Mouse (Mus musculus): ENCODE data around the gene Tbc1d2.
"Not testable (repeated sequence)": the region's sequence is repeated elsewhere in the genome, so short reads cannot be mapped to it uniquely, and the experiment has no call there.

The Tbc1d2 gene

DNA sequence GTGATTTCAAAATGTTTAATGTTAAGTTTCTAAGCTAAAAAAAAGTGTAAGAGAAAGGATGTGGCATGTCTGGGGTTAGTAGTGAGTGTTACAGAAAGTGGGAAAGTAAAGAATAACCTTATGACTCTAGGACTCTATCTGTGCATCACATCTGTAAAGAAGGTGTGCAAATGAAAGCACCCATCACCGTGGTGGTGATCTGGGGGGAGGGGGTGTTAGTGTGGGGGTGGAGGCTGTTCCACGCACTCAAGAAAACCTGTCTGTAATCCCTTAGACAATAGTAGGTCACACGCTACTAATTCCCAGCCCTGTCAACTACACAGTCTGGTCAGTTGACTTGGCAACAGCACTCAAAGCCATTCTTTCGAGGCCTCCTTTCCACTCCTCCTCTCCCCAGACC is 8.7 kb downstream of the Tbc1d2 start:
- DNase-seq, result no peak

DNA sequence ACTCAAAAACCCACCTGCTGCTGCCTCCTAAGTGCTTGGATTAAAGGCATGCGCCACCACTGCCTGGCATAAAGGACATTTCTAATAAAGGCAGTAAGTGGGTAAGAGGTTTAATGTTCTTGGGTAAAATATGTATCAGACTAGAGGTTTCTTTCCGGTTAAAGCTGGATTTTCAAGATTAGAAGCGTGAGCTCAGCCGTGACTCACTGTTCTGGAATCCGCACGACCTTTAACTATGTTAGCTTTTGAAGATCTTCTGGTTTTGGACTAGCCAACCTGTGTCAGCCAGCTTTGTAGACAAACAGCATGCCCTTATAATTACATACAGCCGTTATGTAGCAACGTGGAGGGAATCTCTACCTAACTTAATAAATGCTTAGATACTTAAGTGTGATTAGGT is 10.1 kb downstream of the Tbc1d2 start:
- DNase-seq, result no peak

DNA sequence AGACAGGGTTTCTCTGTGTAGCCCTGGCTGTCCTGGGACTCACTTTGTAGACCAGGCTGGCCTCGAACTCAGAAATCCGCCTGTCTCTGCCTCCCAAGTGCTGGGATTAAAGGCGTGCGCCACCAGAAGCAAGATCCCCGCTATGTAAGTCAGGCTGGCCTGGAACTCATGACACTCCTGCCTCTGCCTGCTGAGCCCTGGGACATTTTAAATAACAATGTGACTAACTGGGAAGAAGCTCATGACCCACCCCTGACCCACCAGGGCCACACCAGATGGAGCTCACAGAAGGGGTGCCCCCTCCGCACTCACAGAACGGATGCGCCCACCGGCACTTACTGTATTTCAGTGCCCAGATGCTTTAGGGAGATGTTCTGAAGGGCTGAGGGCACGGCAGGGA is 12.8 kb downstream of the Tbc1d2 start:
- DNase-seq, result not testable (repeated sequence)

DNA sequence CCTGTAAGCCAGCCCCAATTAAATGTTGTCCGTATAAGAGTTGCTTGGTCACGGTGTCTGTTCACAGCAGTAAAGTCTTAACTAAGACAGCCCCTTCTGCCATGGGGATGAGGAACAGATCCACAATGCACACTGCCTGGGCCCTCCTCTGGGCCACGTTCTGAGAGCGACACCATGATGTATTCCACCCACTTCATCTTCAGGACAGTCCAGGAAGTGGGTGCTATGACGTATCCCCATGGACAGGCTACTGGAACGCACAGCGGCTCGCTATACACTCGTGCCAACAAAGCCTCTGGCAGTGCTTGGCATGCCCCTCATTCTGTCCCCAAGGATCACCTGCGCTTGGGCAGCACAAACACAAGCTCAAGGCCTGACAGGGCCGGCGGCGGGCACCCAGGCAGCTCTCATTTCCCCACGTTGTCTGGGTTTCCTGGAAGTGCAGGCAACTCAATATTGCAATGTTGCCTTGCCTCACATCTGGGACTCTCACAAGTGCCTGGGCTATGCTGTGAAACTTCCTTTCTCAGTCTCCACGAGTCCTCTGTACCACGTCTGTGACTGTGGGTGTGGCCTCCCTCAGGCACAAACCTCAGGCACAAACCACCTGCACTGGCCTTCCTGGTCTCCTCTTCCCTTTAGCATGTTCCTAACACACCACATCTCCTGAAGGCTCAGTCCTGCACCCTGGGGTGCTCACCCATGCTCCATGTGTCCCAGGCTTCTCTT is 14.1 kb downstream of the Tbc1d2 start:
- DNase-seq, result no peak

DNA sequence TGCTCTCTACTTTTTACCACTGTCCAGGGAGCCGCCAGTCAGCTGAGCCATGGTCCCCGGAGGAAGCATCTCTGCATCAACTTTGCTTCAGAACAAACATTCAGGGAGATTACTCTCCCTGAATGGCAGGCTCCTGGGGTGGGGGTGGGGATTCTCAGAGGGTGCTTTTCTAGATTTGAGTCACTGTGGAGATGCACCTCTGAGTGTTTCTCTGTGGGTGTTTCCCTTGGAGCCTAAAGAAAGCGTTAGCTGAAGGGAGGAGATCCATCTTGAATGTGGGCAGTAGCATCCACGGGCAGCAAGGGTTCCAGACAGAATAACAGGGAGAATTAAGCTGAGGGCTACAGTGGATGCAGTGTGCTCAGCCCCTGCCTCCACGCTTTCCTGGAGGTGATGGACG is 15.1 kb downstream of the Tbc1d2 start:
- no peak for DNase-seq

DNA sequence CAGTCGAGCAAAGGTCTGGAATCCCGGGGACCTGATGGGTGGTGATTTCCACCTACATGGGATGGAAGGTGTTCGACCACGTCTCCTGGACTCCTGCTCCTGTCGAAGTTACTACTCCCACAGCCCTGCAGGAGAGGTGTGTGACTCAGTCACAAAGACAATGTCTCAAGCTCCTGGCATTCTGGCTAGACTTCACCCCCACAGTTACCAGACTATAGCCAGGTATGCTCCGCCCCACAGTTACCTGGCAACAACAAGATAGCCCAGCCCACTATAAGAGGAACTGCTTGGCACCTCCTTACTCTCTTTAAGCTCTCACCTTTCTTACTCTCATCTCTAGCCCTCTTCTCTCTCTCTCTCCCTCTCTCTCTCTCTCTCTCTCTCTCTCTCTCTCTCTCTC is 16.4 kb downstream of the Tbc1d2 start:
- not testable (repeated sequence) for DNase-seq

DNA sequence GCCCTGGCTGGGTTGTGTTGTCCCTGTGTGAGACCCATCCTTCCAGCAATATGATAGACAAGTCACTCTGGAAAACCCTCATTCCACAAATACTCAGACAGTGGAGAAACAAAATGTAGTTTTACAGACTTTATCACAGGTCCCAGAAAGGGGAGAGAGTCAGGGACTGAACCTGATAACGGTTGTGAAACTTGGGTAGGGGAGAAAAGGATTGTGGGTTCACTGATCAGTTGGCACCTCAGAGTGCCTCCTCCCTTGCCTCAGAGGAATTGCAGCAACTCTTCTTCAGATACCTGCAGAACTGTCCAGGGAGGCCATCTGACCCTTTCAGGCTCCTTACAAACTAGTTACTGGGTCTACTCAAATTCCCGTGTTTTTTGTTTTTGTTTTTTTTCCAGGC is 17.5 kb downstream of the Tbc1d2 start:
- no peak for DNase-seq

DNA sequence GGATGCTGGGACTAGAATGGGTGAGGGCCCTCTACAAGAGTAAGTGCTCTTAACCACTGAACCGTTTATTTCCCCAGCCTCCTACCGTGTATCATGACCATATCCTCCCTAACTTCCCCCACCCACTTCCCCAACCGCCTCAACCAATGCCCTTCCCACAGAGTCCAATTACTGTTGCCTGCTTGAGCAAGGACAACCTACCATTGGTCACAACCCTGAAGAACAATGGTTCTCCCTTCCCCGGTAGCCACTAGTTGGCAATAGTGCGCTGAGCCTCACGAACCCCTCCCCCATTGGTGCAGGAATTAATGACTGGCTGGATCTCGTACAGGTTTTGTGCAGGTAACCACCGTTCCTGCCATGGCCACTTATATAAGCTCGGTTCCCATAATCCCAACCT is 19.6 kb downstream of the Tbc1d2 start:
- peak in 1 of 2 experiments; percentile 55 for DNase-seq

DNA sequence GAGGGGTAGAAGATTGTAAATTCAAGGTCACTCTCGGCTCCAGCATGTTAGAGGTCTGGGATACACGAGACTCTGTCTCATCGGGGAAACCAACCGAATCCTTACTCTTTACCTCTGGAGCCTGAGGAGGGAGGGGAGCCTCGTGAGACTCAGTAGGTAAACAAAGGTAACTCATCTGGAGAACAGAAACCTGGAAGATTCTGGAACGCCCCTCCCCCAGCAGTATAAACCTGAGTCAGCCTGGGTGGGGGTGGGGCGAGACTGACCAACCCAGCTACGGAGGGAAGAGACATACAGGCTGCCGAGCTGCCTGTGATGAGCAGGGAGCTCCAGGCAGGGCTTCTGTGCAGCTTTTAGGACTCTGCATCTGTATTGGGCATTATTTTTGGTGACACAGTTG is 21.1 kb downstream of the Tbc1d2 start:
- DNase-seq, result no peak

DNA sequence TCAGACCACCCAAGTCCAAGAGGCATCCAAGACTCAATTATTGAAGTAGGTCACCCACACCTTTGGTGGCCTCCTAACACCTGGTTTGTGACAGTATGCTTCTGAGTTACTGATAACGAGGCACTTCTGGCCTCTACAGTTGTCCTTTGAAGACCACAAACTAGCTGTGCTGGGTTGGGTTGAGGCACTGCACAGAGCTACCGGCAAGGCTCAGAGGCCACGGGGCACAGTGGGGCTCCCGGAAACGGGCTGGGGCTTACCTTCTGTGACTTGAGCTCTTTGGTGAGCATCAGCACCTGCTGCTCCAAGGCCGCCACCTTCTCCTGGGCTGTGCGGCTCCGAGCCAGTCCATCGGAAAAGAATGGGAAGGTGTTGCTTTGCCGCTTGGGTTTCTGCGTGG is 21.9 kb downstream of the Tbc1d2 start:
- no peak for DNase-seq

DNA sequence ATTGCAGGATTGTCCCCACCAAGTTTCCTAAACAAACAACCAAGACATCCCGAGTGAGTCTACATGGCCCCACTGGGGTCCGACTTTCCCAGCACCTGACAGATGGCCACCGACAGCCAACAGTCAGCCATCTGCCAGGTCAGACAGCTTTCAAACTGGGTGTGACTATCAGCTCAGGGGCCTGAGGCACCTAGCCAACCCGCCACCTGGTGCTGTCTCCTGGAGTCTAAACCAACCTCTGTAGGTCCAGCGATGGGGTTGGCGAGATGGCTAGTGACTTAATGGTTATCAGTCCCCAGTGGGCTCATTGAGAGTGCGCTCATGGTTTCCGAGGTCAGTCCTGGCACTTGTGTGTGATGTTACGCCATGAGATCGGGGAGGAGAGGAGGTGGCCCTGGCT is 24.9 kb downstream of the Tbc1d2 start:
- DNase-seq, result no peak

DNA sequence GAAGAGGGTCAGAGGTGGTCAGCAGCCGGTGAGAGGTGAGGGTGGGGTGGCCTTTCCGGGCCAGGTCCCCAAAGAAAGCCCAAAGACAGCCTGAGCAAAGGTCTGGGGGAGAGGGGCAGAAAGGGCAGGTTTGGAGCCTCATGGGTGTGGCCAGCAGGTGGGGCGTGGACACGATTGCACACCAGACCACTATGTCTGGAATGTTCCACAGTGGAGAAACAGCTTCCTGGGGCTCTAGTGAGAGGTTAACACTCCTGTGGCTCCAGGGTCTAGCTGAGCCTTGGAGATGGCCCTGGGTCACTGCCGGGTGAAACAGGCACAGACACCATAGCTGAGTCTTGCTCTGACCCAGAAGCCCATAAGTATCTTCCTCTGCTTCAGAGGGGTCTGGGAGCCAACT is 27.0 kb downstream of the Tbc1d2 start:
- DNase-seq, result no peak

DNA sequence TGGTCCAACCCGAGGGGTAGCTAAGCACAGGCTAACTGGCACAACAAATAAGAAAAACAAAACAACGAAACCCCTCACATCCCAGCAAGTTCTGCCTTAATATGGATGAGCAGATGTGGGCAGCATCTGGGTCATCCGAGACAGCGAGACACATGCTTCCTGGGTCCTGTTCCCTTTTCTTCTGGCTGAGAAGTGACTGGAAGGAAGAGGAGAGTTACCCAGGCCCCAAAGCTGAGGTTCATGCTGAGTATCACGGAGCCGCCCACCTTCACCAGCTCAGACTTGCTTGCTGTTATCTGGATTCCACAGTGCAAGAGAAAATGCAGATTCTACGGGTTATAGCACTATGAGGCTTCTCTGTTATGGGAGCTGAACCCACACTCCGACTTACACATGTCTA is 29.1 kb downstream of the Tbc1d2 start:
- DNase-seq, result no peak

DNA sequence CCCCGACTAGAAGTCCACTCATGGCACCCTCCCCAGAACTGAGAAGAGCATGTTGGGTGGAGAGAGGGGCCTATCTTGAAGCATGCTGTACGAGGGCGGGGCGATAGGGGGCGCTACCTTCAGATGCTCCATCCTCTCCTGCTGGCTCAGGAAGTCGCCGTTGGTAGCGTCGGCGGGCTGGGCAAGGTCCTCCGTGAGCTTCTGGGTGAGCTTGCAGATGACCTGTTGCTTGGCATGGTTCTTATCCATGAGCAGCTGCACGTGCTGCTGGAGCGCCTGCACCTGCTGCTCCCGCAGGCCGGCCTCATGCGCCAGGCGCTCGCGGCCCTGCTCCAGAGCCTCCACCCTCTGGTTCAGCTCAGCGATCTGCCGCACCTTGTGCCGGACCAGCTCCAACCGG is 29.7 kb downstream of the Tbc1d2 start:
- peak in 1 of 2 experiments; percentile 41 for DNase-seq

DNA sequence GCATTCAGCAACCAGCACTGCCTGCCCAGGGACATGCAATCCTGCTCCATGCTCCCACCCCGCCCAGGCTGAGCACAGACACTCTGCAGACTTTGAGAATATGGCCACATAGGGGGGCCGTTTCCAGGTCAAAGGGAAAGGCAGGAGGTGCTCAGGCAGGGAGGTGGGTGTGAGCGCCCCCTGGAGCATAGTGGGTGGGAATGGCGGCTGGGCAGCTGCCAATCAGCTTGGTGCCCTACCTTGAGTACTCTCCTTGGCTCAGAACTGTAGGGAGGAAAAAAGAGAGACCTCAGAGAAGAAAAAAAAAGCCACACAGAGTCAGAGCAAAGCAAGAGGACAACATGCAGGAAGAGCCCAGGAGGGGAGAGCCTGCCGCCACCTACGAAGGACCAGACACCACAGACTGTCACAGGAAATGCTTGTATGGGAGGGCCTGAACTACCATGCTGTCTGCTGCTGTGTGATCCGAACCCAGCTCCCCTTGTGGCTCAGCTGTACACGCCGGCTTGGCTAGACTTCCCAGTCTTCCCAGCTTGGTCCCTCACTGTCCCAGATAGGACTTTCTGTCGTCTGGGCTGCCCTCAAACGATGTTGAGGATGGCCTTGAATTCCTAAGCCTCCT is 31.7 kb downstream of the Tbc1d2 start:
- DNase-seq, result peak in 1 of 2 experiments; percentile 21

DNA sequence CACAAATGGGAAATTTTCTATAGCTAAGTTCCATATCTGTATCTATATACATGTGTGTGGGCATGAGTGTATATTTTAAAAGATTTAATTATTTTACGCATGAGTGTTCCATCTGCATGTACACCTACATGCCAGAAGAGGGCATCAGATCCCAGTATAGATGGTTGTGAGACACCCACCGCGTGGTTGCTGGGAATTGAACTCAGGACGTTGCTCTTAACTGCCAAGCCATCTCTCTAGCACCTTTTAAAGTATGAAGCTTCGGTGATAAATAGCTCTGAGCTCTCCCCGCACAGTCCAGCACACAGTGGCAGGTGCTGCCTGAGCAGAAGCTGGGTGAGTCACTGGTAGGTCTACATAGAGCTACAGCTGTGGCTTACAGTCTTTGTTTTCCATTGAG is 32.6 kb downstream of the Tbc1d2 start:
- DNase-seq, result no peak

DNA sequence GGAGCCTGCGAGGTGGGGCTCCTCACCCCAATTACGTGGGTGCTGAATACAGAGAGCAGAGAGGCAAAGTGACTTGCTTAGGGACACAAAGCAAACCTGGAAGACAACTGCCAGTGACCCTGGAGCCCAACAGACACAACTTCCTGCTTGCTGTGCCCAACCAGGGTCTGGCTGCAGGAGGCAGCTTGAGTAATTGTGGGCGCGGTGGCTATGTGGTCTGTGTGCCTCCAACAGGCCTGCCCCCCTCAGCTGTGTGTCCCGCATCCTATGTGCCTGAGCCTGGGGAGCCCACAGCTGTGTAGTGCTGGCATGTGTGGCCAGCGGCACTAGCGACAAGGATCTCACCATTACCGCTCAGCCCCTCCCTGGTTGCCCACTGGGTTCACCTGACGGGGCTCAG is 35.4 kb downstream of the Tbc1d2 start:
- DNase-seq, result no peak

DNA sequence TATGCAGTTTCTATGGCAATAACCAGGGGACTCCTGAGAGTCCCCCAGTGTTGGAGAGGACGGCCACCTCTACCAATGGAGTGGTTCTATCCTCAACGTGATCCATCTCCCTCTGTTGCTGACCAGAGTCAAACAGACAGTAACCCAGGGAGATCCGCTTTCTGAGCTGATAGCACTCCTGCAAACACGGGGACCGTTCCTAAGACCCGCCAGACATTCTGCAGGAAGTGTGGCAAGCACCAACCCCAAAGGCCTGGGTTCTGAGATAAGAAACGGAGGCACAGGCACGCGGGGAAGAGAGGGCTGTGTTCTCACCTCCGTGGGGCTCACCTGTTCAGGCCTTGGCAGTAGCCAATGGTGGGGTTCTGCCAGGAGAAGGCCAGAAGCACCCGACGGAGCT is 36.4 kb downstream of the Tbc1d2 start:
- no peak for DNase-seq

DNA sequence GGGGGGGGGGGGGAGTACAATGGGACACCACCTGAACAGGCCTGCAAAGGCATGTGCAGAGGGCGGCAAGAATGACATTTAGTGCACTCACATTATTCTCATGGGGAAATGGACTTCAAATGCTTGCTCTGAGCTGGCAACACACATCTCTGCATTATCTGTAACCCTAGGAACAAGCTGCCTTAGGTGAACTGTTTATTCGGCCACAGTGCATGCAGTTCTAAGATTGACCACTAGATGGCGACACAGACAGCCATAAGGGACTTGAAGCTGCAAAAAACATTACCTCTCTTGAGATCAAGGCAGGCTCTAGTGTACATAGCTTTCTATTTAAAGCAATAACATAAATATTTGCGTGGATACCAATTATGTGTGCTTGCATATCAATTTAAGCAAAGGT is 38.8 kb downstream of the Tbc1d2 start:
- peak; percentile 72 to 91 for DNase-seq

DNA sequence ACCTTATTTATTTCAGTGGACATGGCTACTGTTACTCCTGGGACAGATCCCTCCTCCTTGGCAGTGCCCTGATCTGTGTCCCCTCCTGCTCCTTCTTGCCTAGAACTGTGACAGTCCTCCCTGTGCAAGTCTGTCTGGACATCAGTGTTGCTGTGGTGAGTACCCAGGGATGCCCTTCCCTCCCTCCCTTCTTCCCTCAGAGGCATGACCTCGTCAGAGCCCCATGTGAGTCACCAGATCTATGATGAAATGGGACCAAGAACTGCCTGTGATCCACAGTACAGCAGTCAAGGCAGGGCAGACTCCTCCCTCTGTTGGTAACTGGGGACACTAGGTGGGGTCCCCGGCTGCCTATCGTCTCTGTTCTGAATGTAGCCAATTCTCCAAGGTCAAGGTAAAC is 42.4 kb downstream of the Tbc1d2 start:
- no peak for DNase-seq

DNA sequence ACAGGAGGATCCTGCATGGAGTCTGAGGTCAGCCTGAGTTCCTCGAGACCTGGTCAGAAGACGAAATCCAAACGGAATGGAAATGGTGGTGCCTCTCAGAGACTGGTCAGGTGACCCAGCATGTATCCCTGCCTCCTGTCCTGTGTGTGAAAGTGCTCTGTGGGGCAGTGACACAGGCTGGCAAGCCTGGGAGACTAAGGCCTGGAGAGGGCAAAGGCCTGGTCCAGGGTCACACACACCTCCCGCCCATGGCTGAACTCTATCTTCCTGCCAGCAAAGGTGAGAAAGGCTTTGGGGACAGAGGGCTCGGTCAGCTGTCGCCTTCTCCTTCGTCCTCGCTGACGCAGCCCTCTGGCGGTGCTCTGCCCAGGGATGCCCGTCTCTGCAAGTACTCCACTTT is 44.6 kb downstream of the Tbc1d2 start:
- DNase-seq, result no peak

DNA sequence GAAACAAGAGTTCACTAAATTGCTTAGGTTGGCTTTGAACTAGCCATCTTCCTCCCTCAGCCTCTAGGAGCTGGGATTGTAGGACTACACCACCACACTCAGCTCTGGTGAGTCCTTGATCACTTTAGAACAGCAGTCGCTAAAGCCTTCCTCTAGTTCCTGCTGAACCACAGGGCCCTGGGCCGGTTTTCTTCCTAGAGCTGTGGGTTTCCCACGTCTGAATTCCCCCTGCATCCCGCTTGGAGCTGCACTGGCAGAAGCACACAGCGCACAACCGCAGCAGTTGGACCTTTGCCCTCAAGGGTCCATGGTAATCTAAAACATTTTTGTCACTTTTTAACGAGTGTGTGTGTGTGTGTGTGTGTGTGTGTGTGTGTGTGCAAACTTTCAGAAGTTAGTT is 47.3 kb downstream of the Tbc1d2 start:
- no peak for DNase-seq

DNA sequence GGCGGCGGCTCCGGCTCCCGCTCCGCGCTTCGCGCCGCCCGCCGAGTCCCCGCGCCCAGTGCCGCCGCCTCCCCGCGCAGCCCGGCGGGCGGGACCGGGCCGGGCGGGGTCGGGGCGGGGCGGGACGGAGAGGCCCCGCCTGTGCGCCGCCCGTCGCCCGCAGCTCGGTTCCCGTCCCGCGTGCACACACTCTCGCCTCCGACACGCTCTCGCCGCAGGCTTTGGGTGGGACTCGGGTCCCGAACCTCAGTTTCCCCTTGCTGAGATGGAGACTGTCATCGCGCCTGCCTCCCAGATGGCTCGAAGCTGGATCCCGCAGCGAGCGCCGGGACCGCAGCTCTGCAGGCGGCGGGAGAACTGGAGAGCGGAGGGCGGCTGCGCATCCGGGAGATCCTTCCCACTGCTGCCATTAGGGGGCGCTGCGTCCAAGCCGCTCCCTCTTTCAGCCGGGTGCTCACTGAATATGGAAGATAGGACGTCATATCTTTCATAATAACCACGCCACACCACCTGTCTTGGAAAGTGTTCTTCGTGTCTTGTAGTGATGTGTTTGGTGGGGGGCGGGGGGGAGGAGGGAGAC is 48.1 kb downstream of the Tbc1d2 start, which contains the start of gene Coro2a:
Coro2a (minus strand) TSS at position 359 of the 580 bp plus-strand sequence.
- DNase-seq, result peak; percentile 58 to 86

DNA sequence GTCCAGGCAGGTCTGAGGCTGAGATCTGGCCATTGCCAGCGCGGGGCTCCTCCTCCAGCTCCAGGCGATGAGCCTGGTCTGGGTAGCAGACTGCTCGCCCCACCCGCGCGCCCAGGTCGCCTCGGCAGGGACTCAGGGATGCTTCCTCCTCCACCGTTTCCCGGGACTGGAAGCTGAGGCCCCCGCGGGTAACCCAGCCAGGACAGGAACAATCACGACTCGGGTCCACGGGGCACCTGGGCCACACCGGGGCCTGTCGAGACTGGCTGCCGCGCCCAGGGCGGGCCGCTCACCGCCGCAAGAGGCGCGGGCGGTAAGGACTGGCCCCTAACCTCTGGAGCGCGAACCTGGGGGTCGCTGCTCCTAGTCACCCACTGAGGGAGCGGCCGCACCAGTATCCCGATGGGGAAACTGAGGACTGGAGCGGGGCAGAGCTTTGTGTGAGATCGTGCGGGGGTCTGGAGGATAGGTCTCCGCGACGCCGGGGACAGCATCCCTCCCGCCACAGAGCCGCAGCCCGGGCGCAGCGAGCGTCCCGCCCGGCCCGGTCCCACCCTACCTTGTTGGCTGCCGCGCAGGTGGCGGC is 48.7 kb downstream of the Tbc1d2 start:
- DNase-seq, result peak in 1 of 2 experiments; percentile 41
